Mouse (Mus musculus): ENCODE measurements around the gene H2-Q4.
"Not testable (repeated sequence)": the region's sequence is repeated elsewhere in the genome, so short reads cannot be mapped to it uniquely, and the experiment has no call there.

Gene H2-Q4

GRCm38 (mm10) chr17:35358763-35359469, 20.5 kb upstream of the H2-Q4 start:
- H3K4me3 ChIP-seq (replicated peaks; ENCODE audit: low read length): peak overlapping the region; percentile 77
- peaks cover 37% of the 10 kb centered on the region for H3K27me3 ChIP-seq (ENCODE audit: insufficient read depth, low read length)
- TF ChIP-seq NANOG (IDR thresholded peaks at IDR 0.05; ENCODE audit: borderline replicate concordance, low read length): no peak
- TF ChIP-seq POU5F1 (IDR thresholded peaks at IDR 0.05; ENCODE audit: borderline replicate concordance, low read length): no peak
- no peak for TF ChIP-seq CTCF (conservative IDR thresholded peaks at IDR 0.05; ENCODE audit: low read length)
- H3K36me3 ChIP-seq (ENCODE audit: insufficient read depth, low read length): no peaks in the 10 kb centered on the region
- peaks cover 13% of the 10 kb centered on the region; the same call in 1 of the 2 replicates for H3K4me1 ChIP-seq (replicated peaks; ENCODE audit: low read depth, low read length)
- H3K9me3 ChIP-seq (ENCODE audit: low read length): peaks cover 16% of the 10 kb centered on the region

DNA sequence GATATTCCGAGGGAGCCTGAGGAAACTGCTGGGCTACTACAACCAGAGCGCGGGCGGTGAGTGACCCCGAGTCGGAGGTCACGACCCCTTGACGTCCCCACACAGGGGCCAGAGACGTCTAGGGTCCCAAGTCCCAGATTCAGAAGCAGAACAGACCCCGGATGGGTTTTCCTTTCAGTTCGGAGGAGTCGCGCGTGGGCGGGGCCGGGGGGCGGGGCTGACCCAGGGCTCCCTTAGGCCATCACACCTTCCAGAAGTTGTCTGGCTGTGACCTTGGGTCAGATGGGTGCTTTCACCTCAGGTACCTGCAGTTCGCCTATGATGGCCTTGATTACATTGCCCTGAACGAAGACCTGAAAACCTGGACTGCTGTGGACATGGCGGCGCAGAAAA, 20.0 kb upstream of the H2-Q4 start:
- TF ChIP-seq POU5F1 (IDR thresholded peaks at IDR 0.05; ENCODE audit: borderline replicate concordance, low read length) (no peak), CTCF (conservative IDR thresholded peaks at IDR 0.05; ENCODE audit: low read length) (no peak), NANOG (IDR thresholded peaks at IDR 0.05; ENCODE audit: borderline replicate concordance, low read length) (no peak)
- Histone ChIP-seq H3K36me3 (ENCODE audit: insufficient read depth, low read length) (no peaks in the 10 kb centered on the region), H3K4me3 (replicated peaks; ENCODE audit: low read length) (peak overlapping the region; percentile 77), H3K4me1 (replicated peaks; ENCODE audit: low read depth, low read length) (peaks cover 13% of the 10 kb centered on the region; the same call in 1 of the 2 replicates), H3K27me3 (ENCODE audit: insufficient read depth, low read length) (peaks cover 37% of the 10 kb centered on the region), H3K9me3 (ENCODE audit: low read length) (peaks cover 21% of the 10 kb centered on the region)

- Histone ChIP-seq H3K4me1 (replicated peaks; ENCODE audit: low read depth, low read length) (peaks cover 17% of the 10 kb centered on the region), H3K27me3 (ENCODE audit: insufficient read depth, low read length) (peaks cover 35% of the 10 kb centered on the region), H3K9me3 (ENCODE audit: low read length) (peaks cover 43% of the 10 kb centered on the region), H3K4me3 (replicated peaks; ENCODE audit: low read length) (peak overlapping the region; percentile 79), H3K36me3 (ENCODE audit: insufficient read depth, low read length) (no peaks in the 10 kb centered on the region)
- TF ChIP-seq NANOG (IDR thresholded peaks at IDR 0.05; ENCODE audit: borderline replicate concordance, low read length) (no peak), CTCF (conservative IDR thresholded peaks at IDR 0.05; ENCODE audit: low read length) (no peak), POU5F1 (IDR thresholded peaks at IDR 0.05; ENCODE audit: borderline replicate concordance, low read length) (no peak)
Measured at GRCm38 (mm10) chr17:35379729-35380451, 473 bp downstream of the H2-Q4 start.

DNA sequence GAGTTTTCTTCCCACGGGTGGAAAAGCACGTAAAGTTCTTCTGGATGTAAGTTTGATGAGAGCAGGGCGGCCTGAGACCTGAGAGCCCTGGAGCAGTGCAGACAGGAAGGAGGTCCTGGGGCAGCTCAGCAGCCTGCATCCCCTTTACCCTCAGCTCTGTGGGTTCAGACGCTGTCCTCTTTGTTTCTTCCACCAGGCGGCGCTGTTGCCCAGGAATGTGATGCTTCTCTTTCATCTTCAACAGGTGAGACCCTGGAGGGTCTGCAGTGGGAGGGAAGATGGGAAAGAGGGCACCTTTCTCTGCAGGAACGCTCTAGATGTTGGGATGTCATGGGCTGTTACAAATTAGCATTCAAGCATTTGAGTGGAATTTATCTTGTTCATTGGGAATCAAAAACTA, 10.4 kb downstream of the H2-Q4 start:
- not testable (repeated sequence) for H3K27me3 ChIP-seq (ENCODE audit: insufficient read depth, low read length); H3K4me3 ChIP-seq (replicated peaks; ENCODE audit: low read length); H3K4me1 ChIP-seq (replicated peaks; ENCODE audit: low read depth, low read length); H3K36me3 ChIP-seq (ENCODE audit: insufficient read depth, low read length); H3K9me3 ChIP-seq (ENCODE audit: low read length)
- peak; percentile 57 for TF ChIP-seq CTCF (conservative IDR thresholded peaks at IDR 0.05; ENCODE audit: low read length)

- H3K4me1 ChIP-seq (replicated peaks; ENCODE audit: low read depth, low read length); H3K9me3 ChIP-seq (ENCODE audit: low read length); H3K4me3 ChIP-seq (replicated peaks; ENCODE audit: low read length); H3K36me3 ChIP-seq (ENCODE audit: insufficient read depth, low read length): not testable (repeated sequence)
- peaks cover 13% of the 10 kb centered on the region for H3K27me3 ChIP-seq (ENCODE audit: insufficient read depth, low read length)
Measured at GRCm38 (mm10) chr17:35392671-35393070, 13.3 kb downstream of the H2-Q4 start.

GRCm38 (mm10) chr17:35393864-35394800, 14.7 kb downstream of the H2-Q4 start:
- not testable (repeated sequence) for H3K36me3 ChIP-seq (ENCODE audit: insufficient read depth, low read length); H3K9me3 ChIP-seq (ENCODE audit: low read length); H3K4me1 ChIP-seq (replicated peaks; ENCODE audit: low read depth, low read length)
- Histone ChIP-seq H3K4me3 (replicated peaks; ENCODE audit: low read length) (peak overlapping the region; percentile 56), H3K27me3 (ENCODE audit: insufficient read depth, low read length) (peaks cover 13% of the 10 kb centered on the region)

GRCm38 (mm10) chr17:35396956-35397355, 17.5 kb downstream of the H2-Q4 start:
- H3K4me1 ChIP-seq (replicated peaks; ENCODE audit: low read depth, low read length); H3K9me3 ChIP-seq (ENCODE audit: low read length); H3K36me3 ChIP-seq (ENCODE audit: insufficient read depth, low read length); H3K4me3 ChIP-seq (replicated peaks; ENCODE audit: low read length); H3K27me3 ChIP-seq (ENCODE audit: insufficient read depth, low read length): not testable (repeated sequence)

- not testable (repeated sequence) for H3K36me3 ChIP-seq (ENCODE audit: insufficient read depth, low read length); H3K9me3 ChIP-seq (ENCODE audit: low read length); H3K4me1 ChIP-seq (replicated peaks; ENCODE audit: low read depth, low read length); H3K4me3 ChIP-seq (replicated peaks; ENCODE audit: low read length); H3K27me3 ChIP-seq (ENCODE audit: insufficient read depth, low read length)
Measured at GRCm38 (mm10) chr17:35413057-35413456, 33.6 kb downstream of the H2-Q4 start.

DNA sequence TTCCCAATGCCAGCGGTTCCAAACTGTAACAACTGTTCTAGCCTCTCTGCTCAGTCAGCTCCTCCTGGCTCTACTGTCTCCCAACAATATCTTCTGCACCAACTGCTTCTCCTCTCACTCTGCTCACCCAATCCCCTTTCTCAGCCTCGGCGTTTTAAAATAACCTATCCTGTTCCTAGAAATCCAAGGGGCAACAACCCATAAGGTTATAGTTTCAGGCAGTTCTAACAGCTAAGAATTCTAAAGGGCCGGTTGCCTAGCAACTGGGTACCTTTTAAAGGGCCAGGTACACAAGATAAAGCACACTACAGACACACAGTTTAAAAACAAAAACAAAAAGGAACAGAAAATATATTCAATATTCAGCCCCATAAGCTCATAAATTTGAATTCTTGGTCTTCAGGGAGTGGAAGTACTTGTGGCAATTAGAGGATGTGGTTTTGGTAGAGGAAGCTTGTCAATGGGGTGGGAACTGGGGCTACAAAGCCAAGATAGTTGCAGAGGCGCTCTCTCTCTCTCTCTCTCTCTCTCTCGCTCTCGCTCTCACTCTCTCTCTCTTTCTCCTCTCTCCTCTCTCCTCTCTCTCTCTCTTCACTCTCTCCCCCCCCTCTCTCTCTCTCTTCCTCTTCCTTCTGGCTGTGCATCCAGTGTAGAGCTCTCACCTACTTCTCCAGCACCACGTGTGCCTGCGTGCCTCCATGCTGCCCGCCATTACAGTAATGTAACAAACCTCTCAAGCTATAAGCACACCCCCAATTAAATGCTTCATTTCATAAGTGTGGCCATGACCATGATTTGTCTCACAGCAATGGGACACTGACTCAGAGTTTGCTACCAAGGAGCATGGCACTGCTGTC, 36.1 kb downstream of the H2-Q4 start:
- not testable (repeated sequence) for H3K4me1 ChIP-seq (replicated peaks; ENCODE audit: low read depth, low read length); H3K36me3 ChIP-seq (ENCODE audit: insufficient read depth, low read length)

More for the DNA sequence above, 36.1 kb downstream of the H2-Q4 start:
- H3K9me3 ChIP-seq (ENCODE audit: low read length); H3K4me3 ChIP-seq (replicated peaks; ENCODE audit: low read length): not testable (repeated sequence)
- H3K27me3 ChIP-seq (ENCODE audit: insufficient read depth, low read length): peaks cover 16% of the 10 kb centered on the region

All from E14TG2a.4 (cell line).